Mouse (Mus musculus): ENCODE data around the gene Mon1a. TPM values are rescaled to one million over a fixed set of nuclear protein-coding genes. Genes with fewer than 3 reads are reported as not detected.

Mon1a gene
- polyA plus RNA-seq, 1 experiment from 2014 or later, result 13.4 TPM

DNA sequence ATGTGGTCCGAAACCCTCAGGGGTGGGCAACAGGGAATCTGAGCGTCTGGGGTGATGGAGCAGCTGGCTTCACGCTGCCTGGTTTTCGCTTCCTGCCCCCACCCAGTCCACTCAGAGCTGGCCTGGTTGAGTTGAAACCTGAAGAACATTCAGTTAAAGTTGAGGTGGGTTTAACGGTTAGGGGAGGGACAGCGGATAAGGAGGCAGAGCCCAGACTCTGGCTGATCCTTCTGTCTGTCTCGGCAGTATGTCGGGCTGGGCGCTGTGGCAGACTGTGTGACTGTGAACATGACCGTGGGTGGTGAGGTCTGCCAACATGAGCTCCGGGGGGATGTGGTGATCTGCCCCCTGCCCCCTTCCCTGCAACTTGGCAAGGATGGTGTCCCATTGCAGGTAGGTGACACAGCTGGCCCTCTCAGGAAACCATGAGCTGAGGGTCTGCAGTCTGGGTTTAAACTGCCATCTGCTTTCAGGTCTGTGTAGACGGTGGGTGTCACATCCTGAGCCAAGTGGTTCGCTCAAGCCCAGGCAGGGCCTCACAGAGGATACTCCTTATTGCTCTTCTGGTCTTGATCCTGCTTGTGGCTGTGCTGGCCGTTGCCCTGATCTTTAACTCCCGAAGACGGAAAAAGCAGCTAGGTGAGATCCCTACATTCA, 26.9 kb downstream of the Mon1a start:
- Histone ChIP-seq H3K4me3 (no peak overlapping the region), H3K27me3 (no peaks in the 10 kb centered on the region), H3K4me2 (replicated peaks) (no peak overlapping the region), H3K9me3 (no peaks in the 10 kb centered on the region), H3K9ac (0 out of 2 replicates have a peak overlapping the region, but pooled peaks have one; percentile 14), H3K4me1 (peaks cover 11% of the 10 kb centered on the region), H3K27ac (no peak overlapping the region), H3K36me3 (peaks cover 5% of the 10 kb centered on the region; the same call in 1 of the 2 replicates)
- no peak for ATAC-seq (ENCODE audit: low FRiP score, low read depth)
- WGBS, result 62% methylated on average over 16 of the region's 16 CpGs

- 30% methylated on average over 13 of the region's 13 CpGs for WGBS
- no peak overlapping the region for H3K4me2 ChIP-seq (replicated peaks)
- ATAC-seq (ENCODE audit: low FRiP score, low read depth), result peak; percentile 30; the same call in 1 of the 2 replicates
Observed at GRCm38 (mm10) chr9:107917895-107918608, 30.1 kb downstream of the Mon1a start.

DNA sequence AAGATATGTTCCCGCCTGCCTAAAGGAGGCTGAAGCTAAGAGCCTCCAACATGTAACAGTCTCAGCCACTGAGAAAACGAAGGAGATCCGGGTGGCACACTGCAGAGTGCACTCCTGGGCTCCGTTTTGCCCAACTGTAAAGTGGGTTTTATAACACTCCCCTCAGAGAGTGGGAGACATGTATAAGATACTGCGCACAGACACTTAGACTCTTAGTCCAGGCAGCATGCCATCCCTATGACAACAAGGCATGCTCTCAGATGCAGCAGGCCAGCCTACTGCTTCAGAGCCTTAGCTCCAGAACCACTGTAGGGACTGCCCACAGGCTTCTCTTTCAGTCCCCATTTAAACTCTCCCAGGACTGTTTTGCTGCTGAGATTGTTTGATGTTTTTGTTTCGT, 30.9 kb downstream of the Mon1a start:
- no peak overlapping the region for H3K4me3 ChIP-seq
- 76% methylated on average over 6 of the region's 6 CpGs for WGBS
- H3K36me3 ChIP-seq, result no peaks in the 10 kb centered on the region; the same call in 1 of the 2 replicates
- no peak overlapping the region for H3K27ac ChIP-seq
- ATAC-seq (ENCODE audit: low FRiP score, low read depth), result no peak
- no peak overlapping the region for H3K9ac ChIP-seq
- peaks cover 14% of the 10 kb centered on the region for H3K4me1 ChIP-seq
- H3K9me3 ChIP-seq, result no peaks in the 10 kb centered on the region
- H3K4me2 ChIP-seq (replicated peaks), result no peak overlapping the region
- no peaks in the 10 kb centered on the region for H3K27me3 ChIP-seq

More at GRCm38 (mm10) chr9:107917895-107918608, 30.1 kb downstream of the Mon1a start:
- Histone ChIP-seq H3K4me1 (peaks cover 11% of the 10 kb centered on the region), H3K9ac (0 out of 2 replicates have a peak overlapping the region, but pooled peaks have one; percentile 4), H3K27me3 (no peaks in the 10 kb centered on the region), H3K4me3 (no peak overlapping the region), H3K9me3 (no peaks in the 10 kb centered on the region), H3K36me3 (peaks cover under 1% of the 10 kb centered on the region; the same call in 1 of the 2 replicates), H3K27ac (no peak overlapping the region)

DNA sequence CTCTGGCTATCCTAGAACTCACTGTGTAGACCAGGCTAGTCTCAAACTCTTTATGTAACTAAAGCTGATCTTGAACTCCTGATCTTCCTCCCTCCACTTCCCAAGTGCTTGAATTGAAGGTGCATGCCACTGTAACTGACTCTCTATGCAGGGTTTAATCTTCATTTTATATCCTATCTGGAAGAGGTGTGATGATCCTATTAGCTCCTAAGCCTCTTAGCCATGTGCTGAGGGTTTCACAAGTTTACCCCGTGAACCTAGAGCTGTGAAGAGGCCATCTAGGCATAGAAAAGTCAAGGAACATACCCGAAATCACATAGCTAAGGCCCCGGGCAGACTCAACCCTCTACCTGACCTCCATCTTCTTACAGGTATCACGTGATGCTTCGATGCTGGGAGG, 31.5 kb downstream of the Mon1a start:
- Histone ChIP-seq H3K9me3 (no peaks in the 10 kb centered on the region), H3K4me1 (peaks cover 19% of the 10 kb centered on the region), H3K27me3 (no peaks in the 10 kb centered on the region), H3K4me2 (replicated peaks) (no peak overlapping the region), H3K27ac (no peak overlapping the region), H3K9ac (no peak overlapping the region), H3K36me3 (no peaks in the 10 kb centered on the region; the same call in 1 of the 2 replicates), H3K4me3 (no peak overlapping the region)
- 82% methylated on average over 5 of the region's 5 CpGs for WGBS
- ATAC-seq (ENCODE audit: low FRiP score, low read depth), result no peak

GRCm38 (mm10) chr9:107923021-107923420, 35.1 kb downstream of the Mon1a start:
- WGBS, result 29% methylated on average over 7 of the region's 7 CpGs
- H3K4me2 ChIP-seq (replicated peaks), result no peak overlapping the region
- no peak overlapping the region for H3K27ac ChIP-seq
- no peaks in the 10 kb centered on the region for H3K27me3 ChIP-seq
- no peak for ATAC-seq (ENCODE audit: low FRiP score, low read depth)
- no peak overlapping the region for H3K4me3 ChIP-seq
- H3K9ac ChIP-seq, result no peak overlapping the region
- H3K36me3 ChIP-seq, result no peaks in the 10 kb centered on the region
- no peaks in the 10 kb centered on the region for H3K9me3 ChIP-seq
- H3K4me1 ChIP-seq, result peaks cover 15% of the 10 kb centered on the region

DNA sequence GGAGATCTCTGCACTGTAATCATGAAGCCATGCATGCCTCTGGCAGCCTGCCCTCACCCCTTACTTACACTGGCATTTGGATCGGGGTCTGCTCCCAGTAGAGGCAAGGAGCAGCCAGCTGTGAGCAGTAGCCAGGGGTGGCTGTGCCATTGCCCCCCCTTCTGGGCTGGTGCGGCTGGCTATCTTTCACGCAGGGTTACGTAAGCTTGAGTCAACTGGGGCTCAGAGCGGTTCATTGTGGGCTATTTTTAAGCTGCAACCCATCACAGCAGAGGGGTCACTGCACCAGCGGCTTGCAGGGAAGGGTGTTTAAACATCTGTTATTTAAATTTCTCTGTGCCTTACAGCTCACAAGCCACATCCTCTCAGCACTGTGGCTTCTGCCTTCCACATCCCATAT, 36.0 kb downstream of the Mon1a start:
- Histone ChIP-seq H3K4me1 (peaks cover 12% of the 10 kb centered on the region; the same call in 1 of the 2 replicates), H3K27me3 (no peaks in the 10 kb centered on the region), H3K9me3 (no peaks in the 10 kb centered on the region), H3K27ac (no peak overlapping the region), H3K4me3 (no peak overlapping the region), H3K36me3 (no peaks in the 10 kb centered on the region), H3K4me2 (replicated peaks) (no peak overlapping the region), H3K9ac (peak overlapping the region; percentile 31; the same call in 1 of the 2 replicates)
- 53% methylated on average over 6 of the region's 6 CpGs for WGBS
- ATAC-seq (ENCODE audit: low FRiP score, low read depth), result 0 out of 2 replicates have a peak, but pooled peaks have one; percentile 45

- Histone ChIP-seq H3K9me3 (no peaks in the 10 kb centered on the region), H3K9ac (no peak overlapping the region), H3K4me3 (no peak overlapping the region), H3K36me3 (no peaks in the 10 kb centered on the region), H3K27ac (no peak overlapping the region), H3K4me1 (peaks cover 12% of the 10 kb centered on the region; the same call in 1 of the 2 replicates), H3K4me2 (replicated peaks) (no peak overlapping the region), H3K27me3 (no peaks in the 10 kb centered on the region)
- 33% methylated on average over 3 of the region's 3 CpGs for WGBS
- no peak for ATAC-seq (ENCODE audit: low FRiP score, low read depth)
Observed at GRCm38 (mm10) chr9:107925251-107925650, 37.3 kb downstream of the Mon1a start.

- Histone ChIP-seq H3K4me3 (no peak overlapping the region), H3K4me1 (peaks cover 12% of the 10 kb centered on the region; the same call in 1 of the 2 replicates), H3K36me3 (no peaks in the 10 kb centered on the region), H3K9me3 (no peaks in the 10 kb centered on the region), H3K9ac (no peak overlapping the region), H3K27ac (no peak overlapping the region), H3K4me2 (replicated peaks) (no peak overlapping the region), H3K27me3 (no peaks in the 10 kb centered on the region)
- ATAC-seq (ENCODE audit: low FRiP score, low read depth), result no peak
- 48% methylated on average over 9 of the region's 9 CpGs for WGBS
Observed at GRCm38 (mm10) chr9:107926920-107927420, 39.0 kb downstream of the Mon1a start.

DNA sequence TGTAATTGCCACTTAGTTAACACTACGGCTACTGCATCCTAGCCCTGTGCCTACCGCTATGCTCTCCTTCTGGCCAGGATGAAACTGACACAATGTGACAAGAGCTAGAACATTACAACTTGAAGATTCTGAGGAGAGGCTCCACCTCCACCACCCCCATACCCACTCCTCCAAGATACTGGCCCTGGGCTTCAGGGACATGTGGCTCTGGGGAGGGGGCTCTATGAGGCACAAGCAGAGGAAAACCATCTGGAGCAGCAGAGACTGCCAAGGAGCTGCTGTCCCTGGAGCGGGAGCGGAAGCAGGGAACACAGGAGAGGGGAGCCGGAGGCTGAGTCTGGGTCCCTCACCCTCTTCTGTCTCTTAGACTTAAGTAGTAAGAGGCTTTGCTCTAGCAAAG, 39.8 kb downstream of the Mon1a start:
- Histone ChIP-seq H3K36me3 (no peaks in the 10 kb centered on the region), H3K9ac (no peak overlapping the region), H3K9me3 (no peaks in the 10 kb centered on the region), H3K4me2 (replicated peaks) (no peak overlapping the region), H3K27ac (no peak overlapping the region), H3K27me3 (no peaks in the 10 kb centered on the region), H3K4me1 (peaks cover 12% of the 10 kb centered on the region; the same call in 1 of the 2 replicates), H3K4me3 (no peak overlapping the region)
- 76% methylated on average over 5 of the region's 5 CpGs for WGBS
- ATAC-seq (ENCODE audit: low FRiP score, low read depth), result no peak

DNA sequence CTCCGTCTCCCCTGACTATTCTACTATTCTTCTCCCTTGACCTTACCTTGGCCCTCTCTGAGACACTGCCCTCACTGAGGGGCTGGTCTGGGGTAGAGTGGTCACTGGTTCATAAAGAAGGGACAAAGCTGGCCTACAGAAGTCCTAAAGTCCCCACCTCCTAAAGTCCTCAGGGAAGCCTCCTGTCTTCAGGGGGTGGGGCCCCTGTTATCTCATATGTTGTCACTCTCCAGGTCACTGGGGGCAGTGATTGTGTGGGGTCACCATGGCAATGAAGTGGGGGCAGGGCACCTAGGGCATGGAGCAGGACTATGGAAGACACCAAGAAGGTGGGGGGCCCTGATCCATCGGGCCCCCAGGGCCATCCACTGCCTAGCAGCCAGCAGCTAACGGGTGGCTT, 40.2 kb downstream of the Mon1a start, which contains the start of gene Actl11:
TSS of gene Actl11 (plus strand) at position 301 of the 400 bp plus-strand sequence.
- H3K36me3 ChIP-seq, result no peaks in the 10 kb centered on the region
- WGBS, result 94% methylated on average over 3 of the region's 3 CpGs
- ATAC-seq (ENCODE audit: low FRiP score, low read depth), result no peak
- H3K9ac ChIP-seq, result no peak within 1 kb of the TSS
- H3K27me3 ChIP-seq, result no peaks in the 10 kb centered on the region
- H3K27ac ChIP-seq, result no peak within 1 kb of the TSS
- no peaks in the 10 kb centered on the region for H3K9me3 ChIP-seq
- H3K4me3 ChIP-seq, result no peak within 1 kb of the TSS
- peaks cover 12% of the 10 kb centered on the region; the same call in 1 of the 2 replicates for H3K4me1 ChIP-seq
- H3K4me2 ChIP-seq (replicated peaks), result no peak within 1 kb of the TSS

DNA sequence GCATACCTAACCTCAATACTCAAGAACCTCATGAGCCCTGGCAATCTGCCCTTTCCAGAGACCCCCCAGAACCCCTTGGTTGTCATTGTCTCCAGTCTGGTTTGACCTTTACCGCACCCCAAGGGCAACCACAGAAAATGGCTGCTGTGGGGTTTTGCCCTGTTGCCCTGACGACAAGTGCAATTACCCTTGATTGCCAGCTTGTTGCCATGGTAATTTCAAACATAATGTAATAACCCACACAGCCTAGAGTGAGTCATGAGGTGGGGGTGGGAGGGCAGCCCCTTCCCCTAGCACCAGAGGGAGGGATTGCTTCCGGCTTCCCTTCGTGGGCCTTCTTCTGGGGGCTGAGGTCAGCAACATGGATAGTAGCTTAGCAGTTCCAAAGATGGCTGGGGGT, 44.3 kb downstream of the Mon1a start:
- 61% methylated on average over 4 of the region's 4 CpGs for WGBS
- Histone ChIP-seq H3K4me3 (no peak overlapping the region), H3K27ac (no peak overlapping the region), H3K36me3 (no peaks in the 10 kb centered on the region), H3K4me2 (replicated peaks) (no peak overlapping the region), H3K27me3 (peaks cover 22% of the 10 kb centered on the region; the same call in 1 of the 2 replicates), H3K9ac (no peak overlapping the region), H3K4me1 (peaks cover 20% of the 10 kb centered on the region), H3K9me3 (no peaks in the 10 kb centered on the region)
- no peak for ATAC-seq (ENCODE audit: low FRiP score, low read depth)

GRCm38 (mm10) chr9:107934146-107934545, 46.2 kb downstream of the Mon1a start:
- Histone ChIP-seq H3K27ac (no peak overlapping the region), H3K4me2 (replicated peaks) (no peak overlapping the region), H3K36me3 (no peaks in the 10 kb centered on the region), H3K27me3 (peaks cover 22% of the 10 kb centered on the region; the same call in 1 of the 2 replicates), H3K9me3 (no peaks in the 10 kb centered on the region), H3K4me1 (peaks cover 21% of the 10 kb centered on the region), H3K9ac (no peak overlapping the region), H3K4me3 (no peak overlapping the region)
- 88% methylated on average over 11 of the region's 11 CpGs for WGBS
- no peak for ATAC-seq (ENCODE audit: low FRiP score, low read depth)

All from limb, embryonic 13.5 days (tissue).